Mouse (Mus musculus) heart, embryonic 11.5 days (tissue): ENCODE data around the gene Lrsam1. TPM values are rescaled to one million over a fixed set of nuclear protein-coding genes. Genes with fewer than 3 reads are reported as not detected.
A peak's percentile ranks its signal among the peaks of the same experiment; 100 is the strongest.

Experiments
- ATAC-seq: fragments of 200-750 bp; cut with Nextera tagmentation; replicated peaks from 2 replicates; pipeline ENCODE4 v1.8.0; 2017; ENCODE audit warnings: moderate library complexity; ENCODE audit not compliant: insufficient number of reproducible peaks, low FRiP score, low TSS enrichment
- H3K27ac ChIP-seq: fragments of 300-500 bp; sonication (generic); 2 replicates; pipeline ENCODE4 v1.5.1; 2014; ENCODE audit warnings: mild to moderate bottlenecking, low read depth, low read length
- H3K27me3 ChIP-seq: fragments of 300-500 bp; sonication (generic); 2 replicates; pipeline ENCODE4 v1.6.1; 2014; ENCODE audit warnings: mild to moderate bottlenecking, low read length, mixed read lengths; ENCODE audit not compliant: control insufficient read depth, insufficient read depth
- H3K36me3 ChIP-seq: fragments of 300-500 bp; sonication (generic); 2 replicates; pipeline ENCODE4 v1.6.1; 2014; ENCODE audit warnings: mild to moderate bottlenecking, low read length, moderate library complexity, mixed read lengths; ENCODE audit not compliant: control insufficient read depth, insufficient read depth
- H3K4me1 ChIP-seq: fragments of 300-500 bp; sonication (generic); 2 replicates; pipeline ENCODE4 v1.6.1; 2014; ENCODE audit warnings: low read length; ENCODE audit not compliant: control insufficient read depth, insufficient read depth
- H3K4me2 ChIP-seq: fragments of 300-500 bp; sonication (generic); 2 replicates; pipeline ENCODE4 v1.6.1; 2014; ENCODE audit warnings: mild to moderate bottlenecking, moderate library complexity
- H3K4me3 ChIP-seq: fragments of 300-500 bp; sonication (generic); 2 replicates; pipeline ENCODE4 v1.5.1; 2014; ENCODE audit warnings: low read depth, low read length
- H3K9ac ChIP-seq: fragments of 300-500 bp; sonication (generic); 2 replicates; pipeline ENCODE4 v1.6.1; 2014; ENCODE audit warnings: mild to moderate bottlenecking, low read depth, low read length, moderate library complexity
- H3K9me3 ChIP-seq: fragments of 300-500 bp; sonication (generic); replicated peaks from 2 replicates; pipeline ENCODE4 v1.6.1; 2016; ENCODE audit warnings: low read length; ENCODE audit not compliant: control insufficient read depth
- WGBS: fragments of 180-500 bp; shearing (Covaris S2); extraction: QIAGEN DNeasy Blood & Tissue Kit; methylation state at CpG from one replicate; pipeline ENCODE4 v1.1.7; 2014; ENCODE audit not compliant: insufficient replicate concordance; 5-methylcytosine and 5-hydroxymethylcytosine counted together
- polyA plus RNA-seq: library from polyadenylated mRNA; unstranded; fragments of >200 nt; fragmentation: Nextera tagmentation; extraction: Ambion mirVana; gene quantifications from 2 replicates; pipeline ENCODE4 v1.2.1, GENCODE M21; 2014

The Lrsam1 gene
- polyA plus RNA-seq, 1 experiment from 2014 or later = 6.7 TPM

DNA sequence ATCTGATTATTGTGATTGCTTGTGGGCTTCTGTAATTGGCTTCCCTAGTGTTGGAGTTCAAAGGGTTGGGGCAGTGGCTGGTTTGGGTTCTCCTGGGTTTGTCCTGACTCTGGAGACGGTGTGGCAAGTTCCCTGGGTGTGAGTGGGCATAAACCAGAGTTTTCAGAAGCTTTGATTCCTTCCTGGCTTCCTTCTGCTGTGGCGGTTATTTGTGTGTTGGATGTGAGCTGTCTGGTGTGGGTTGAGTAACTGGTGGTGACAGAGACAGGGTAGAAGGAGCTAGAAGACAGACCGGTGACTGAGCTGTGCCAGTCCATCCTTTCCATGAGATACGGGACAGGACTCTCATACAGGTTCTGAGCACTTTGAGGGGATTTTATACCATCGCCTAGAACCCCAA lies 81.8 kb downstream of the Lrsam1 start:
- H3K27me3 ChIP-seq = no peaks in the 10 kb centered on the region
- H3K4me2 ChIP-seq = peak overlapping the region; percentile 92
- no peaks in the 10 kb centered on the region for H3K9me3 ChIP-seq
- peak overlapping the region; percentile 89 for H3K27ac ChIP-seq
- no peaks in the 10 kb centered on the region for H3K36me3 ChIP-seq
- H3K4me1 ChIP-seq = peaks cover 80% of the 10 kb centered on the region
- H3K4me3 ChIP-seq = no peak overlapping the region
- WGBS = 72% methylated on average over 5 of the region's 5 CpGs
- H3K9ac ChIP-seq = peak overlapping the region; percentile 52; the same call in 1 of the 2 replicates
- no peak for ATAC-seq

DNA sequence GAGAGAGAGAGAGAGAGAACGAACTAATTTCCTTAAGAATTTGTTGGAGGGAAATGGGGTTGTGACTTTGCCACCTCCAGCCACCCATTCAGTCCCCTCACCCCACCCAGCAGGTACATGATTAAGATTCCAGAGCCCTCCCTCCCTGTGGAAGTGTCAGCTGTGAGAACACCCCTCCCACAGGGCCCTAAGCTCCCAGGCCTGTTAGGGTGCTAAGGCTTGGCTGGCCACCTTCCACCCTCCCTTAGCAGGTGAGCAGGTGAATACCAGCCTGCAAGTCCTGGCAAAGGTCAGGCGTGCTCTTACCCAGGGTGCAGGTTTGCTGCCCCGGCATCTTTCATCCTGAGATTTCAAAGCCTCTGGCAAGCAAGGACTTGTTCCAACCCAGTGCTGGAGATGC lies 83.0 kb downstream of the Lrsam1 start:
- 69% methylated on average over 3 of the region's 3 CpGs for WGBS
- H3K9me3 ChIP-seq = no peaks in the 10 kb centered on the region
- no peak for ATAC-seq
- H3K4me3 ChIP-seq = peak overlapping the region; percentile 76
- H3K27me3 ChIP-seq = no peaks in the 10 kb centered on the region
- H3K27ac ChIP-seq = no peak overlapping the region
- peak overlapping the region; percentile 92 for H3K4me2 ChIP-seq
- H3K4me1 ChIP-seq = peaks cover 77% of the 10 kb centered on the region
- peak overlapping the region; percentile 90; the same call in 1 of the 2 replicates for H3K9ac ChIP-seq
- no peaks in the 10 kb centered on the region for H3K36me3 ChIP-seq

DNA sequence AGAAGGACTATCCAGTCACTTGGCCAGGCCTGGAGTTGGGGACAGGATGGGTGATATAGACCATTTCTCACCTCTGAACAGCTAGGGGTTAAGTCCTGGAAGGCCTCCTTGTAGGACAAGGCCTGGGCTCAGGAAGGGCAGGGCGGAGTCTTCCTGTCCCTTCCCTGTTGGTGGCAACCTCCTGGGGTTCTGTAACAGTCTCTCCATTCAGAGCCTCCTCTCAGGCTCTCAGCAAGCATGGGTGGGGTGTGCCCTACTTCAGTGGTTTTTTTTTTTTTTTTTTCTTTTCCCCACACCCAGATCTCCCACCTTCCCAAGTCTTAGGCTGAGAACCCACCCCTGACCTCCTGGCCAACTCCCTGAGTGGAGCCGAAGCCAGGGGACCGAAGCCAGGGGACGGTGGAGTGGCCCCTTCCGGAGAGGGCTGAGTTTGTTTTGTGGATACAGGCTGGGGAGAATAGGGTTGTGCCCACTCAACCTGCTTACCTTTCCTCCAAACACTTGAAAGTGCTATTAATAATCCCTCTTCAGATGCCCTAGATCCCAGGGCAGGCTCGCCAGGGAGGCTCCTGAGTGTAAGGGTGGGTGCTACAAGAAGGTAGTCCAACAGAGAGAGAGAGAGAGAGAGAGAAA lies 83.5 kb downstream of the Lrsam1 start:
- peak overlapping the region; percentile 76 for H3K4me3 ChIP-seq
- H3K9me3 ChIP-seq = no peaks in the 10 kb centered on the region
- H3K4me1 ChIP-seq = peaks cover 74% of the 10 kb centered on the region
- H3K36me3 ChIP-seq = no peaks in the 10 kb centered on the region
- no peak for ATAC-seq
- H3K27ac ChIP-seq = peak overlapping the region; percentile 94
- H3K4me2 ChIP-seq = peak overlapping the region; percentile 92
- H3K9ac ChIP-seq = peak overlapping the region; percentile 90
- no peaks in the 10 kb centered on the region for H3K27me3 ChIP-seq
- 35% methylated on average over 6 of the region's 6 CpGs for WGBS

DNA sequence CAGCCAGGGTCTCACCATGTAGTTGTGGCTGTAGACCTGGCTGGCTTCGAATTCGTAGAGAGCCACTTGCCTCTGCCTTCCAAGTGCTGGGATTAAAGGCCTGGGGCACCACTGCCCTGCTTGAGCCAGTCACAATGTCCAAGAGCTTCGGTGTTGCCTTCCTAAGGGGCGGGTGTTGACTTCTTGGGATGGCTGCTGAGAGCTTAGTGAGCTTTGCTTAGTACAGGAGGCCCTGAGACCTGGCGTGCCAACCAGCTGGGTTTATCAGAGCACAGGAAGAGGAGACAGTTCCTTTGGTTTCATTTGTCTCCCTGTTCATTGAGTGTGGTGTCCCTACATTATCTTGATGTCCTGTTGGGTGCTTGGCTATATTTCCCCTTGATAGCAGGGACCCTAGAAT lies 84.1 kb downstream of the Lrsam1 start:
- Histone ChIP-seq H3K27ac (peak overlapping the region; percentile 94), H3K9ac (peak overlapping the region; percentile 90), H3K4me3 (peak overlapping the region; percentile 76), H3K4me1 (peaks cover 68% of the 10 kb centered on the region), H3K27me3 (no peaks in the 10 kb centered on the region), H3K9me3 (no peaks in the 10 kb centered on the region), H3K4me2 (peak overlapping the region; percentile 92), H3K36me3 (no peaks in the 10 kb centered on the region)
- no peak for ATAC-seq
- 17% methylated on average over 5 of the region's 5 CpGs for WGBS

DNA sequence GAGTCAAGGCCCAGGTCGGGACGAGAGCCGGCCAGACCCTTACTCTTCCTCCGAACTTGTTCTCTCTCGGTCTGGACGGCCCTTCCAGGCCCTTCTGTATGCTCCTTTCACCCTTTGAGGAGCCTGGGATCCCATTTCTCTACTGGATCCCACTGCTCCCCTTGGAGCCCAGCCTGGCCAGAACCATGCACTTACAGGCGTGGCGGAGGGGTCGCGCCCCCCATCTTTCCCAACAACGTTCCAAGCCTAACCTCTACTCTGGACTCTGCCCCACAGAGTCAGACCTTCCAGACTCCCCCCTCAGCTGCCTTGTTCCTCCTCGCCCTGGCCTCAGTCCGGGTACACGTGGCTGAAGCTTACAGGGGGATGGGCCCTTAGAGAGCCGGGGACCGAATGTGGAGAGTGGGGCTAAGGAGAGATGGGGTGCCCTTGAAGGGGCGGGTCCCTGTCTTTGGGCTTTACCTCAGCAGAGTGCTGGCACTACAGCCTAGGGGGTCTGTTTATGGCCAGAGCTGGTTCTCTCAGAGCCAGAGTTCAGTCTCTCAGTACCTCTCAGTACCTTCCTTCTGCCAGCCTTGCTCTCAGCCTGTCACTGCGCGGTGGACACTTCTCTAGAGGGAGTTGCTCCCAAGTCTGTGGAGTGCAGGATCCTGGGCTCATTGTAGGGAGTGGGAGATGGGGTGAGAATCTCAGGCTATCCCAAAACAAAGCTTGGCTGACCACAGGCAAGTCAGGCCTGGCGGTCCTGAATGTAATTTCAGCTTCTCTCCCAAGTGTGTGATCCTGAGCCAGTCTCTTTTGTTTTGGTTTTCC lies 84.7 kb downstream of the Lrsam1 start:
- H3K27ac ChIP-seq = peak overlapping the region; percentile 94

DNA sequence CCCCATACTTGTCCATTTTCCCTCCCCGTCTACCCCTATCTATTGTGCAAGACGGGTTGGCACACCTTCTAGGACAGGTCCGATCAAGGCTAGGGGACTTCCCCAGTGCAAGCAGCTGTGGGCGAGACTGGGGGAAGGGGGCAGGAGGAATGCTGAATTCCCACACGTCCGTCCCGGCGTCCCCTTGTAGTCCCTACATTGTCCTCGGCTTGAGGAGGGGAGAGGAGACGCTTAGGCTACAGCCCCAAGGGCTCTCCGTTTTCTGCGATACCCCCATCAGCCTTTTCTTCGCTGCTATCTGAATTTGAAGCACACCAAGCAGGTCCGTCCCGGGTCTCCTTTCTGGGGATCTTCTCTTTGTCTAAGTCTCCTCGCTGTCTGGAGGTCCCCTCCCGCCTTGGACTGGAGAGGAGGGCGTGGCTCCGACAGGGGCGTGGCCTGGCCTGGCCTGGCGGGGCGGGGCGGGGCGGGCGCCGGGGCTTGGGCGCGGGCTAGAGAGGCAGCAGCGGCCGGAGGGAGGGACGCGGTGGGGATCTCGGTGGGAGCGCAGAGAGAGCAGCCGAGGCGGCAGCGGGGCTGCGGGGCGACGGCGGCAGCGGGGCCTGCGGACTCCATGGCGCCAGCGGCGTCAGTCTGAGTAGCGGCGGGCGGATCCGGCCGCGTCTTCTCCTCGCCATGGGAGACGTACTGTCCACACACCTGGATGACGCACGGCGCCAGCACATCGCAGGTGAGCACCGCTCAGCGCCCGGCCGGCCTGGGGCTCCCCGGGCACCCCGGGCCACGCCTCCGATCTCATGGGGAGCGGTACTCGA lies 85.5 kb downstream of the Lrsam1 start, which contains the start of gene Fam129b:
Gene Fam129b, plus strand, starts transcription at position 440 of the 815 bp plus-strand sequence.
- Histone ChIP-seq H3K4me1 (peaks cover 56% of the 10 kb centered on the region), H3K27me3 (no peaks in the 10 kb centered on the region), H3K4me2 (peak within 1 kb of the TSS; percentile 92), H3K36me3 (no peaks in the 10 kb centered on the region), H3K9me3 (no peaks in the 10 kb centered on the region), H3K4me3 (peak within 1 kb of the TSS; percentile 76), H3K9ac (peak within 1 kb of the TSS; percentile 90), H3K27ac (peak within 1 kb of the TSS; percentile 94)
- ATAC-seq = peak; percentile 85
- under 1% methylated on average over 65 of the region's 68 CpGs for WGBS

More for the DNA sequence above, 84.7 kb downstream of the Lrsam1 start:
- peaks cover 64% of the 10 kb centered on the region for H3K4me1 ChIP-seq
- H3K27me3 ChIP-seq = no peaks in the 10 kb centered on the region
- H3K4me2 ChIP-seq = peak overlapping the region; percentile 92
- 2% methylated on average over 20 of the region's 20 CpGs for WGBS
- no peak; the same call in 1 of the 2 replicates for ATAC-seq
- no peaks in the 10 kb centered on the region for H3K9me3 ChIP-seq
- no peaks in the 10 kb centered on the region for H3K36me3 ChIP-seq
- H3K4me3 ChIP-seq = peak overlapping the region; percentile 76
- peak overlapping the region; percentile 90 for H3K9ac ChIP-seq

Other genes with a start within 250 kb of the Lrsam1 start
- gene Cdk9, start 248.5 kb downstream of the Lrsam1 start, polyA plus RNA-seq = 53.8 and 61.2 TPM in 2 replicates
- 26.4 and 29.1 TPM in 2 replicates for gene Sh2d3c, start 240.6 kb downstream of the Lrsam1 start, polyA plus RNA-seq
- gene 6330409D20Rik, start 220.6 kb downstream of the Lrsam1 start, polyA plus RNA-seq = 0.32 and 0.46 TPM in 2 replicates
- 39.8 and 46.6 TPM in 2 replicates for gene Tor2a, start 204.4 kb downstream of the Lrsam1 start, polyA plus RNA-seq
- 0.08 and 0.27 TPM in 2 replicates for gene Ttc16, start 186.0 kb downstream of the Lrsam1 start, polyA plus RNA-seq
- gene Ptrh1, start 185.8 kb downstream of the Lrsam1 start, polyA plus RNA-seq = 3.7 and 5.7 TPM in 2 replicates
- 0.57 and 0.84 TPM in 2 replicates for gene Cfap157, start 177.2 kb downstream of the Lrsam1 start, polyA plus RNA-seq
- gene Stxbp1, start 114.4 kb downstream of the Lrsam1 start, polyA plus RNA-seq = 20.6 and 26.1 TPM in 2 replicates
- gene Fam129b, start 85.5 kb downstream of the Lrsam1 start, polyA plus RNA-seq = 21.5 and 24.2 TPM in 2 replicates
- gene Rpl12, start 55 bp downstream of the Lrsam1 start, polyA plus RNA-seq = 131 and 158 TPM in 2 replicates
- 12.1 and 13.2 TPM in 2 replicates for gene Slc2a8, start 20.5 kb upstream of the Lrsam1 start, polyA plus RNA-seq
- gene Garnl3, start 170.0 kb upstream of the Lrsam1 start, polyA plus RNA-seq = 14.6 and 15.4 TPM in 2 replicates